In the genomic region with DNA sequence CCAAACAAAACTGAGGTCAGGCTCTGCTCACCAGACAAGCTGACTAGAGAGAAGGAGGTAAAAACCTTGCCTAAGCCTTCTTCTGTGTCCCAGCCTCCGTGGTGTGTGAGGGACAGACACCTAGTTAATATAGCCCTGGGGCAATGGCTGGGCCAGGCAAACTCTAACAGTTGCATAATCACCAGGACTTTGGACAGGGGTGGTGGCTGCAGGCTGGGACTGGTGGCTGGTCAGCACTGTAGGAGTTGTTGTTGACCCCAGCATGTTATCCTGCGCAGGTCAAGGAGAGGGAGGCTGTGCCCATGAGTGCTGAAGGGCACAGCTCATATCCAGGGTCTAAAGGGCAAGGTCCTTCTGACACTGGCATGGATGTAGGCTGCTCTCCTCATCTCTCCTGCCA, we compare ENCODE assay signal across 9 mouse cellular contexts. TPM values are rescaled to one million over a fixed set of nuclear protein-coding genes. Genes with fewer than 3 reads are reported as not detected.
DNase-seq lines count a peak whose midpoint lies in the region; ATAC-seq lines count a peak whose summit lies in the region.
"Had no signal": no experiment of that assay in that cellular context is flagged by ENCODE, and none has a peak within 500 bp of the region (broad histone marks: within the 10 kb centered on the region; RNA-seq: fewer than 3 reads in every experiment).

A gene (minus strand): TSS at position 127 of the 400 bp plus-strand sequence.

- H3K4me2 ChIP-seq in heart, embryonic 11.5 days, result 0 out of 2 replicates have a peak within 1 kb of the TSS, but pooled peaks have one; percentile 50
- peak within 1 kb of the TSS; percentile 52 for H3K4me2 ChIP-seq in intestine, embryonic 15.5 days (replicated peaks)
- peak within 1 kb of the TSS; percentile 42 for H3K4me2 ChIP-seq in limb, embryonic 15.5 days

- 0 out of 2 replicates have a peak, but pooled peaks cover 3% of the 10 kb centered on the region for H3K27me3 ChIP-seq in heart, embryonic 11.5 days (ENCODE audit: control insufficient read depth, insufficient read depth, low read length)
- H3K27me3 ChIP-seq in embryonic facial prominence, embryonic 10.5 days (replicated peaks; ENCODE audit: low read depth, poor library complexity, severe bottlenecking), result no peaks in the 10 kb centered on the region
- no peaks in the 10 kb centered on the region for H3K27me3 ChIP-seq in intestine, embryonic 15.5 days (replicated peaks)
- no peaks in the 10 kb centered on the region for H3K27me3 ChIP-seq in limb, embryonic 15.5 days

- DNase-seq in heart, postnatal 25 days (ENCODE audit: low spot score), result no peak
- no peak for DNase-seq in embryonic facial prominence, embryonic 10.5 days (ENCODE audit: low spot score)
- DNase-seq in embryo, embryonic 11 days, result no peak
- DNase-seq in cerebellum, postnatal 4 days (ENCODE audit: low spot score in 2 of 2), result no peak
- DNase-seq: midbrain, embryonic 14.5 days had no signal

- ATAC-seq in heart, embryonic 11.5 days (replicated peaks; ENCODE audit: insufficient number of reproducible peaks, low FRiP score, low TSS enrichment), result no peak
- ATAC-seq in intestine, embryonic 15.5 days, result no peak
- no peak for ATAC-seq in limb, embryonic 15.5 days (ENCODE audit: insufficient number of reproducible peaks, low FRiP score, low TSS enrichment, low read depth)
- no peak for ATAC-seq in erythroblast, adult 5-6 weeks (replicated peaks; ENCODE audit: low FRiP score, poor library complexity, severe bottlenecking)

- H3K4me1 ChIP-seq in heart, embryonic 11.5 days (ENCODE audit: control insufficient read depth, insufficient read depth, low read length), result peaks cover 10% of the 10 kb centered on the region
- peaks cover 11% of the 10 kb centered on the region for H3K4me1 ChIP-seq in embryonic facial prominence, embryonic 10.5 days
- peaks cover 15% of the 10 kb centered on the region for H3K4me1 ChIP-seq in intestine, embryonic 15.5 days (replicated peaks)
- peaks cover 26% of the 10 kb centered on the region for H3K4me1 ChIP-seq in limb, embryonic 15.5 days

- intact Hi-C loops in heart, postnatal 25 days (cut with DNase I), result no loop called here

- WGBS in heart, embryonic 11.5 days (ENCODE audit: insufficient replicate concordance), result 77% methylated on average over 2 of the region's 2 CpGs
- WGBS in embryonic facial prominence, embryonic 10.5 days, result 85% methylated on average over 2 of the region's 2 CpGs
- 81% methylated on average over 2 of the region's 2 CpGs for WGBS in intestine, embryonic 15.5 days
- 59% methylated on average over 2 of the region's 2 CpGs for WGBS in limb, embryonic 15.5 days

- H3K27ac ChIP-seq in heart, embryonic 11.5 days (ENCODE audit: low read depth, low read length), result peak within 1 kb of the TSS; percentile 32
- 0 out of 2 replicates have a peak within 1 kb of the TSS, but pooled peaks have one; percentile 15 for H3K27ac ChIP-seq in embryonic facial prominence, embryonic 10.5 days (replicated peaks)
- peak within 1 kb of the TSS; percentile 38; the same call in 1 of the 2 replicates for H3K27ac ChIP-seq in intestine, embryonic 15.5 days
- peak within 1 kb of the TSS; percentile 85 for H3K27ac ChIP-seq in limb, embryonic 15.5 days

- no peaks in the 10 kb centered on the region for H3K36me3 ChIP-seq in heart, embryonic 11.5 days (ENCODE audit: control insufficient read depth, insufficient read depth, low read length)
- H3K36me3 ChIP-seq in embryonic facial prominence, embryonic 10.5 days (replicated peaks), result no peaks in the 10 kb centered on the region
- H3K36me3 ChIP-seq in intestine, embryonic 15.5 days, result no peaks in the 10 kb centered on the region
- no peaks in the 10 kb centered on the region for H3K36me3 ChIP-seq in limb, embryonic 15.5 days

- no peaks in the 10 kb centered on the region for H3K9me3 ChIP-seq in heart, embryonic 11.5 days (replicated peaks; ENCODE audit: control insufficient read depth, low read length)
- no peaks in the 10 kb centered on the region for H3K9me3 ChIP-seq in embryonic facial prominence, embryonic 10.5 days
- H3K9me3 ChIP-seq in intestine, embryonic 15.5 days, result no peaks in the 10 kb centered on the region
- no peaks in the 10 kb centered on the region for H3K9me3 ChIP-seq in limb, embryonic 15.5 days

- no peak within 1 kb of the TSS for H3K9ac ChIP-seq in heart, embryonic 11.5 days (ENCODE audit: low read depth, low read length)
- 0 out of 2 replicates have a peak within 1 kb of the TSS, but pooled peaks have one; percentile 15 for H3K9ac ChIP-seq in intestine, embryonic 15.5 days
- no peak within 1 kb of the TSS for H3K9ac ChIP-seq in limb, embryonic 15.5 days

- no peak within 1 kb of the TSS for H3K4me3 ChIP-seq in heart, embryonic 11.5 days (ENCODE audit: low read depth, low read length)
- no peak within 1 kb of the TSS for H3K4me3 ChIP-seq in embryonic facial prominence, embryonic 10.5 days
- no peak within 1 kb of the TSS for H3K4me3 ChIP-seq in intestine, embryonic 15.5 days (replicated peaks)
- no peak within 1 kb of the TSS for H3K4me3 ChIP-seq in limb, embryonic 15.5 days

RNA-seq across cellular contexts. Expression of the gene that starts here (rescaled TPM):
- 12.9 and 15.1 TPM in 2 replicates for polyA plus RNA-seq in heart, embryonic 11.5 days (2014; fragmentation: Nextera tagmentation; extraction: Ambion mirVana)
- 10 to 100 TPM in 1 of 2 experiments, 1 to 10 TPM in 1; 9.7 to 10.2 TPM for total RNA-seq in heart, postnatal 25 days (2021)
- 1.5 and 2.9 TPM in 2 replicates for polyA plus RNA-seq in embryonic facial prominence, embryonic 10.5 days (2016; fragmentation: Nextera tagmentation; extraction: Ambion mirVana)
- polyA plus RNA-seq in intestine, embryonic 15.5 days (2015; fragmentation: Nextera tagmentation; extraction: Ambion mirVana), result 9.5 and 9.6 TPM in 2 replicates
- 8.6 and 10.3 TPM in 2 replicates for polyA plus RNA-seq in limb, embryonic 15.5 days (2015; fragmentation: Nextera tagmentation; extraction: Ambion mirVana)
- not detected in 2 replicates for total RNA-seq in erythroblast, adult 5-6 weeks (2015; ENCODE audit: low replicate concordance)
- 0.60 TPM in 1 of 2 replicates, not detected in the other for total RNA-seq in erythroblast, adult 5-6 weeks (2017; ENCODE audit: low replicate concordance)

Comparison
In these comparisons a context has a peak if more than half of its experiments do, and no peak if none do; other contexts are left out.
1. RNA of the gene that starts here (total RNA-seq): 9.7 to 10.2 TPM in heart, postnatal 25 days; 0.60 TPM in erythroblast, adult 5-6 weeks; every median in the first group is over 4 times any median in the second.
2. H3K27ac ChIP-seq: peak in every context shown above with its lines; median percentile 85 in limb, embryonic 15.5 days; 38 in intestine, embryonic 15.5 days; 32 in heart, embryonic 11.5 days; 15 in embryonic facial prominence, embryonic 10.5 days.
3. Peak in every context shown above with its lines, with median percentiles within 50 percentile points of each other: H3K4me2 ChIP-seq.